Mouse (Mus musculus): Measurements from ENCODE around the gene Speer4d. TPM values are rescaled to one million over a fixed set of nuclear protein-coding genes. Genes with fewer than 3 reads are reported as not detected.
"Not testable (repeated sequence)": the region's sequence is repeated elsewhere in the genome, so short reads cannot be mapped to it uniquely, and the experiment has no call there.

Gene Speer4d
- total RNA-seq, 2 experiments from 2014 or later: not detected

GRCm38 (mm10) chr5:15610695-15611094, 8.2 kb upstream of the Speer4d start:
- intact Hi-C loops (cut with DNase I); H3K27ac ChIP-seq; DNase-seq (ENCODE audit: extremely low spot score in 1 of 2, low spot score in 2 of 2); H3K4me3 ChIP-seq: not testable (repeated sequence)
- TF ChIP-seq CTCF (IDR thresholded peaks at IDR 0.05): peak; percentile 33

- DNase-seq (ENCODE audit: extremely low spot score in 1 of 2, low spot score in 2 of 2); H3K4me3 ChIP-seq; intact Hi-C loops (cut with DNase I); H3K27ac ChIP-seq: not testable (repeated sequence)
Measured at GRCm38 (mm10) chr5:15616195-15616594, 2.7 kb upstream of the Speer4d start.

GRCm38 (mm10) chr5:15628136-15628535, 9.3 kb downstream of the Speer4d start:
- DNase-seq (ENCODE audit: extremely low spot score in 1 of 2, low spot score in 2 of 2); intact Hi-C loops (cut with DNase I); H3K4me3 ChIP-seq; H3K27ac ChIP-seq: not testable (repeated sequence)
- peak; percentile 20 for TF ChIP-seq CTCF (IDR thresholded peaks at IDR 0.05)

- intact Hi-C loops (cut with DNase I); DNase-seq (ENCODE audit: extremely low spot score in 1 of 2, low spot score in 2 of 2); H3K4me3 ChIP-seq; H3K27ac ChIP-seq: not testable (repeated sequence)
- peak; percentile 57 for TF ChIP-seq CTCF (IDR thresholded peaks at IDR 0.05)
Measured at GRCm38 (mm10) chr5:15630068-15630467, 11.2 kb downstream of the Speer4d start.

GRCm38 (mm10) chr5:15637637-15638036, 18.8 kb downstream of the Speer4d start:
- H3K27ac ChIP-seq; H3K4me3 ChIP-seq; DNase-seq (ENCODE audit: extremely low spot score in 1 of 2, low spot score in 2 of 2); intact Hi-C loops (cut with DNase I): not testable (repeated sequence)

- H3K4me3 ChIP-seq; intact Hi-C loops (cut with DNase I); H3K27ac ChIP-seq; DNase-seq (ENCODE audit: extremely low spot score in 1 of 2, low spot score in 2 of 2): not testable (repeated sequence)
- TF ChIP-seq CTCF (IDR thresholded peaks at IDR 0.05): peak; percentile 43
Measured at GRCm38 (mm10) chr5:15645707-15646106, 26.8 kb downstream of the Speer4d start.

- peak; percentile 12; the same call in 1 of the 2 replicates for TF ChIP-seq CTCF (IDR thresholded peaks at IDR 0.05)
- H3K27ac ChIP-seq; intact Hi-C loops (cut with DNase I); DNase-seq (ENCODE audit: extremely low spot score in 1 of 2, low spot score in 2 of 2); H3K4me3 ChIP-seq: not testable (repeated sequence)
Measured at GRCm38 (mm10) chr5:15652334-15652733, 33.5 kb downstream of the Speer4d start.

- intact Hi-C loops (cut with DNase I); DNase-seq (ENCODE audit: extremely low spot score in 1 of 2, low spot score in 2 of 2); H3K27ac ChIP-seq; H3K4me3 ChIP-seq: not testable (repeated sequence)
Measured at GRCm38 (mm10) chr5:15656959-15657358, 38.1 kb downstream of the Speer4d start, which contains the start of gene 4930572O03Rik. Gene 4930572O03Rik, minus strand, starts transcription at chr5:15657059.

GRCm38 (mm10) chr5:15663847-15664246, 45.0 kb downstream of the Speer4d start:
- intact Hi-C loops (cut with DNase I); DNase-seq (ENCODE audit: extremely low spot score in 1 of 2, low spot score in 2 of 2); H3K27ac ChIP-seq; H3K4me3 ChIP-seq: not testable (repeated sequence)

GRCm38 (mm10) chr5:15670789-15671188, 51.9 kb downstream of the Speer4d start:
- DNase-seq (ENCODE audit: extremely low spot score in 1 of 2, low spot score in 2 of 2); intact Hi-C loops (cut with DNase I); H3K27ac ChIP-seq; H3K4me3 ChIP-seq: not testable (repeated sequence)

Other genes starting within 250 kb of the Speer4d start
- gene Gm21149, start 142.5 kb upstream of the Speer4d start, total RNA-seq (2021): not detected
- gene Gm21190, start 89.8 kb upstream of the Speer4d start, total RNA-seq (2021): not detected
- not detected for gene Gm21083, start 41.7 kb upstream of the Speer4d start, total RNA-seq (2021)
- not detected for gene 4930572O03Rik, start 38.0 kb downstream of the Speer4d start, total RNA-seq (2021)
- not detected for gene Speer4c, start 95.2 kb downstream of the Speer4d start, total RNA-seq (2021)

Measured in left cerebral cortex, adult 2 months (tissue).